Mouse (Mus musculus) heart, adult 2 months (tissue): ENCODE data around the gene Slco4a1. TPM values are rescaled to one million over a fixed set of nuclear protein-coding genes. Genes with fewer than 3 reads are reported as not detected.

Experiments used
- DNase-seq, 2 experiments: peaks; one replicate each; pipeline ENCODE4 v3.0.0; 2021
- H3K27ac ChIP-seq: fragments of 200-600 bp; 2 replicates; pipeline ENCODE4 v1.8.1; 2022
- H3K27me3 ChIP-seq: fragments of 200-500 bp; 2 replicates; pipeline ENCODE4 v1.6.1; 2012; ENCODE audit warnings: mild to moderate bottlenecking, low read length, inconsistent platforms, mixed read lengths; ENCODE audit not compliant: control insufficient read depth, insufficient read depth
- H3K36me3 ChIP-seq: fragments of 200-500 bp; 2 replicates; pipeline ENCODE4 v1.6.1; 2012; ENCODE audit warnings: low read length, inconsistent platforms; ENCODE audit not compliant: control insufficient read depth, insufficient read depth
- H3K4me1 ChIP-seq: fragments of 200-500 bp; 2 replicates; pipeline ENCODE4 v1.6.1; 2011; ENCODE audit warnings: low read length; ENCODE audit not compliant: control insufficient read depth, insufficient read depth
- H3K4me3 ChIP-seq: fragments of 200-600 bp; 2 replicates; pipeline ENCODE4 v1.8.1; 2022
- H3K79me2 ChIP-seq: fragments of 200-500 bp; replicated peaks from 2 replicates; pipeline ENCODE4 v1.6.1; 2012; ENCODE audit warnings: mild to moderate bottlenecking, inconsistent platforms, low read length, moderate library complexity, mixed read lengths; ENCODE audit not compliant: control insufficient read depth, insufficient read depth
- H3K9ac ChIP-seq: fragments of 200-500 bp; 2 replicates; pipeline ENCODE4 v1.6.1; 2012; ENCODE audit warnings: low read depth, mild to moderate bottlenecking, control low read depth, inconsistent platforms, low read length, mixed read lengths
- CTCF ChIP-seq: fragments of 200-600 bp; IDR thresholded peaks from 2 replicates; pipeline ENCODE4 v1.8.1; 2022; ENCODE audit warnings: antibody characterized with exemption, mild to moderate bottlenecking, moderate library complexity
- EP300 ChIP-seq: fragments of 200-500 bp; IDR thresholded peaks from 2 replicates; pipeline ENCODE4 v1.6.1; 2011; ENCODE audit warnings: low read depth, low read length, control low read depth; ENCODE audit not compliant: insufficient read depth
- POLR2A ChIP-seq: fragments of 200-500 bp; IDR thresholded peaks from 2 replicates; pipeline ENCODE4 v1.6.1; 2011; ENCODE audit warnings: mild to moderate bottlenecking, low read depth, low read length, control low read depth; ENCODE audit not compliant: insufficient read depth
- WGBS: fragments of 180-500 bp; shearing (Covaris S2); methylation state at CpG from one replicate; pipeline ENCODE4 v1.1.7; 2018; 5-methylcytosine and 5-hydroxymethylcytosine counted together
- intact Hi-C: fragments of 180-260 bp; cut with DNase I; formaldehyde crosslinking; loops from one replicate; pipeline ENCODE4 v1.15.1; 2025
- polyA plus RNA-seq: library from polyadenylated mRNA; depleted of rRNA; stranded (reverse); fragments of >200 nt; gene quantifications from 2 replicates; pipeline ENCODE4 v1.2.3, GENCODE M21; 2012
- total RNA-seq, 2 experiments: library from RNA; stranded (reverse); gene quantifications; 2 replicates each; pipeline ENCODE4 v1.2.3; 2021

Slco4a1 gene
- total and polyA plus RNA-seq, 3 experiments = 0.94 TPM; not detected in 2

- H3K27me3 ChIP-seq = peaks cover 4% of the 10 kb centered on the region
- DNase-seq = no peak
- no peaks in the 10 kb centered on the region for H3K79me2 ChIP-seq
- no peak overlapping the region for H3K9ac ChIP-seq
- no peak overlapping the region for H3K27ac ChIP-seq
- no peaks in the 10 kb centered on the region for H3K36me3 ChIP-seq
- WGBS = 5% methylated on average over 27 of the region's 28 CpGs
- TF ChIP-seq CTCF = no peak
- no peak for TF ChIP-seq EP300
- no peak for TF ChIP-seq POLR2A
- H3K4me1 ChIP-seq = no peaks in the 10 kb centered on the region; the same call in 1 of the 2 replicates
- H3K4me3 ChIP-seq = no peak overlapping the region
- intact Hi-C loops = no loop called here
Observed at GRCm38 (mm10) chr2:180456705-180457104, 660 bp downstream of the Slco4a1 start.

- no peaks in the 10 kb centered on the region; the same call in 1 of the 2 replicates for H3K4me1 ChIP-seq
- no peak overlapping the region for H3K27ac ChIP-seq
- no peak overlapping the region for H3K9ac ChIP-seq
- TF ChIP-seq CTCF = no peak
- TF ChIP-seq EP300 = no peak
- TF ChIP-seq POLR2A = no peak
- H3K36me3 ChIP-seq = no peaks in the 10 kb centered on the region
- DNase-seq = no peak
- peaks cover 4% of the 10 kb centered on the region for H3K27me3 ChIP-seq
- H3K79me2 ChIP-seq = no peaks in the 10 kb centered on the region
- intact Hi-C loops = no loop called here
- 73% methylated on average over 2 of the region's 2 CpGs for WGBS
- no peak overlapping the region for H3K4me3 ChIP-seq
Observed at GRCm38 (mm10) chr2:180457680-180458079, 1.6 kb downstream of the Slco4a1 start.

- Histone ChIP-seq H3K4me3 (no peak overlapping the region), H3K4me1 (no peaks in the 10 kb centered on the region; the same call in 1 of the 2 replicates), H3K27ac (no peak overlapping the region), H3K79me2 (no peaks in the 10 kb centered on the region), H3K27me3 (peaks cover 4% of the 10 kb centered on the region), H3K9ac (no peak overlapping the region), H3K36me3 (no peaks in the 10 kb centered on the region)
- intact Hi-C loops = no loop called here
- DNase-seq = no peak
- WGBS = 77% methylated on average over 4 of the region's 4 CpGs
- TF ChIP-seq POLR2A (no peak), EP300 (no peak), CTCF (no peak)
Observed at GRCm38 (mm10) chr2:180459437-180459836, 3.4 kb downstream of the Slco4a1 start.

GRCm38 (mm10) chr2:180460801-180461200 is 4.8 kb downstream of the Slco4a1 start:
- intact Hi-C loops = no loop called here
- H3K79me2 ChIP-seq = no peaks in the 10 kb centered on the region
- WGBS = 69% methylated on average over 8 of the region's 8 CpGs
- DNase-seq = no peak
- TF ChIP-seq EP300 (no peak), CTCF (no peak), POLR2A (no peak)
- no peak overlapping the region for H3K4me3 ChIP-seq
- no peak overlapping the region for H3K27ac ChIP-seq
- no peaks in the 10 kb centered on the region for H3K36me3 ChIP-seq
- no peaks in the 10 kb centered on the region; the same call in 1 of the 2 replicates for H3K4me1 ChIP-seq
- peaks cover 4% of the 10 kb centered on the region for H3K27me3 ChIP-seq
- no peak overlapping the region for H3K9ac ChIP-seq

- 81% methylated on average over 8 of the region's 8 CpGs for WGBS
- no peak overlapping the region for H3K4me3 ChIP-seq
- no peaks in the 10 kb centered on the region for H3K79me2 ChIP-seq
- DNase-seq = no peak
- TF ChIP-seq CTCF (no peak), EP300 (no peak), POLR2A (no peak)
- H3K4me1 ChIP-seq = no peaks in the 10 kb centered on the region
- no peaks in the 10 kb centered on the region for H3K36me3 ChIP-seq
- no peak overlapping the region for H3K9ac ChIP-seq
- no peaks in the 10 kb centered on the region for H3K27me3 ChIP-seq
- H3K27ac ChIP-seq = no peak overlapping the region
- intact Hi-C loops = no loop called here
Observed at GRCm38 (mm10) chr2:180462593-180462992, 6.5 kb downstream of the Slco4a1 start.

GRCm38 (mm10) chr2:180466505-180466904 is 10.5 kb downstream of the Slco4a1 start:
- Histone ChIP-seq H3K79me2 (no peaks in the 10 kb centered on the region), H3K36me3 (no peaks in the 10 kb centered on the region), H3K4me3 (no peak overlapping the region), H3K4me1 (0 out of 2 replicates have a peak, but pooled peaks cover 1% of the 10 kb centered on the region), H3K27me3 (no peaks in the 10 kb centered on the region), H3K9ac (no peak overlapping the region), H3K27ac (no peak overlapping the region)
- no peak for DNase-seq
- TF ChIP-seq CTCF (no peak), EP300 (no peak)
- WGBS = 66% methylated on average over 7 of the region's 7 CpGs
- intact Hi-C loops = no loop called here
